Mouse (Mus musculus): ENCODE measurements around the gene Gm20388.

GRCm38 (mm10) chr8:123777319-123777718, 3866.7 kb downstream of the Gm20388 start:
- TF ChIP-seq CTCF (IDR thresholded peaks at IDR 0.05; ENCODE audit: borderline replicate concordance, insufficient read depth, low read depth, low read length) (no peak), POLR2A (IDR thresholded peaks at IDR 0.05; ENCODE audit: borderline replicate concordance, insufficient read depth, low read length) (no peak)
